Mouse (Mus musculus) gastrocnemius, adult 18-20 months (tissue): ENCODE results near the gene Plekhg6. TPM values are rescaled to one million over a fixed set of nuclear protein-coding genes. Genes with fewer than 3 reads are reported as not detected.

ENCODE experiments used
- DNase-seq: peaks from one replicate; pipeline ENCODE4 v3.0.0; 2021; ENCODE audit warnings: low spot score
- total RNA-seq, 2 experiments: library from RNA; stranded (reverse); gene quantifications; 2 replicates each; pipeline ENCODE4 v1.2.3; 2021

Gene Plekhg6
- total RNA-seq, 2 experiments from 2014 or later: not detected

DNA sequence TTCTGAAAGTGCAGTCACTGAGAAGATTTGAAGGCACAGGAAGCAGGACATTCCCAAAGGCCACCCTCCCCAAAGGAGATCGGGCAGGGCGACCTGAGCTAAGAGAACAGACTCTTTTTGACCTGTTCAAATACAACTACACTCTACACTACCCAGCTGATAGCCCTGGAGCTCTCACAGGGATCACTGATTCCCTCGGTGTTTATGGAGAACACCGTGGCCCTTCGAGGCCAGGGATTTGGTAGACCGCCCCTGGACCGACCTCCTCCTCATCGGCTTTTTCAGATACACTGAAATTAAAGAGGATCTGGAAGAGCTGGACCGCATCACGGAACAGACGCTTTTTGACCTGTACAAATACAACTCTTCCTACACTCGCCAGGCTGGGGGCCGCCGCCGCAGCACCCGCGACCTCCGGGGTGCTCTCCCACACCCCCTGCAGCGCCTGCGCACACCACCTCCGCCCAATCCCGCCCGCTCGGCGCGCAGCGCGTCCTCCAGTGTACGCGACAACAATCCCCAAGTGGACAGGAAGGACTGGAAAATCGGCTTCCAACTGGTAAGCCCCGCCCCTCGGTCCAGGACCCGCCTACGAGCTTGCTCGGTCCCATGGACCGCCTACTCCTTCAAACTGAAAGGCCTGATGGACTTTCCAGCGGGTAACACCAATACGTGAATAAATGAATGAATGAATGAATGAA lies 49.8 kb downstream of the Plekhg6 start:
- DNase-seq: peak; percentile 92

DNA sequence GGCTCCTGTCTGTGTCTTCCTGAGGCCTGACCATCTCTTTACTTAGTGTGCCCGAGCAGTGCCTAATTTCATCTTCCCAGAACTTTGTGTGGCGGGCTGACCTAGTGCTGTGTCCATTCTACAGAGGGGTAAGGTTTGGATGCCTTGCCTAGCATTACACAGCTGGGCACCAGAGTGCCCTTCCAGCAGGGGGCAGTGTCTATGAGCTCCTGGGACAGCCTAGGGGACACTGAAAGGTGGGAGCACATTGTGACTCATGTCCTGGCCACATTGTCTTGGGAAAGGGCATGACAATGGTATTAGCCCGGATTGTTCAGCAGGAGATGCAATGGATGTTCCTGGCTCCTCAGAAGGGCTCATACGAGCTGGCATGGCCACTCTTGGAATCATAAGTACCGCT lies 52.4 kb downstream of the Plekhg6 start:
- peak; percentile 47 for DNase-seq

DNA sequence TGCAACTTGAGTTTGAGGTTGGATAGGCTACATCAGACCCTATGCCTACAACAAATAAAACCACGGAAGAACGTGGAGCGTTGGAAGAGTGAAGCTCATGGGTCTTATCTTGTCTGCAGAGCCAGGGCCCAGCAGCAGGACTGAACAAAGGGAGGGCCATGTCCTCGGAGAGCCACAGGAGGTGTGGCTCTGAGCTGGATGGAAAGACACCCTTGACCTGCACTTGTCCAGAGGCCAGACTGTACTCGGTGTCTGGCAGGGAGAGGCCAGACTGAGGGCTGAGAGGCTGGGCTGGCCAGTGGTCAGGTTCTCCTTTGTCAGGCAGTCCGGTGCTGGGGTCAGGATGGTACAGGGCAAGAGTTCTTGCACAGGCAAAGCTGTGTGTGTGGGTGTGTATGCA lies 55.3 kb downstream of the Plekhg6 start:
- DNase-seq: no peak

DNA sequence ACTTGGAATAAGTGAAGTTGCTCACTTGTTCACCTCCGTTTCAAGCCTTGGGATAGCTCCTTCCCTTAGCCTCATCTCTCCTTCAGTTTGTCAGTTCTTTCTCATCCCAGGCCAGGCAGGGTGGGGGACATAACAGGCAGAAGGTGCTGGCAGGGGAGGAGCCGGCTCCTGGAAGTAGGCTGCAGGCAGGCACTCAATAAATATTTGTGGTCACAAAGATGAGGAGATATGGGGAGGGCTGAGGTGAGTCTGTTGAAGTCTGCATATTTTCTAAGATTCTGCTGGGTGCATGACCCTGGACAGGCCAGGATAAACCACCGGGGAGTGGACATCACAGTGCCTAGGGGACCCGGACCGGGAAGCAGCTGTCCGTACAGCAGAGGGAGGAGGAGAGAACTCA lies 57.0 kb downstream of the Plekhg6 start:
- DNase-seq: no peak

DNA sequence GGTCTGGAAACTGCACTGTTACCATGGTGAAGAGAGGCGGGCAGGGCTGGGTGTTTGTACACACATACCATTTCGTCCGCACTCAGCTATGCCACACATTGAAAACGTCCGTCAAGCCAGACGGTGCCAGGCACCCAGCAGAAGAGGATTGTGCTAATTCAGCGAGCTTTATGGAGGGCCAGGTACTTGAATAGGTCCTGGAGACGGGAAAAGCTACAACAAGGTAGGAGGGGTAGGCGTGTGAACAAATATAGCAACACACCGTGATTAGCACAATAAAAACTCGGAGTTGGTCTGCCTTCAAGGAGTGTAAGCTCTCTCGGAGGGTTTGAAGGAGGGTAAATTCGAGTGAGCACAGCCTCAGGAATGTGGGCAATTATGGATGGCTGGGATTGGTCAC lies 57.8 kb downstream of the Plekhg6 start:
- no peak for DNase-seq

DNA sequence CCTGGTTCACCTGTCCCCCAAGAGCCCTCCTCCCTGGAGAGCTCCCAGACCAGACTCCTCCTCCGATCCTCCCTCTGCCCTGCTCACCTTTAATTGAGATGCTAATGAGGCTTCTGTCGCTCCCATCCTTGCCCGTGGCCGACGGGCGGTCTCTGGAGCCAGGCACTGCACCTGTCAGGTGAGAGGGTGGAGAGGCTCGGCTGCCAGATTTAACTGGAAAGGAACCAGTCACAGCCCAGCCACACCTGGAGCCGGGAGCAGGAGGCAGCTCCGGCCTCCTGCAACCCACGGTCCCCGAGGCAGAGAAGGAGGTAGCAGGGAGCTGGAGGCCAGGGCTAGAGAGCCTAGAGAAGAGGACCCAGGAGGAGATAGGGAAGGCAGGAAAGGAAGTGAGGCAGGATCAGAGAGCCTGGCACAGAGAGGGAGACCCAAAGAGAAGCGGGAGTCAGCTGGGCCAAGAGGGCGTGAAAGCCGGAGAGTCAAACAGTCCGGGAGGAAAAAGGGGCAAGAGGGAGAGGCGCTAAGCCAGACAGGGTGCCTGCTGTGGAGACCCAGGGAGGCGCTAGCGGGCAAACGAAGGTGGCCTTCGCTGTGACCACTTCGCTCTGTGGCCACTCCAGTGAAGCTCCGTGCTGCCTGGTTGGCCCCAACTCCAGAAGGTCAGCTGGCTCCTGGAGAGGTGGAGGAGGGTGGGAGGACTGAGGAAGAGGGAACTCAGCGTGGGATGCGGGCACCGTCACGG lies 59.3 kb downstream of the Plekhg6 start:
- no peak for DNase-seq

DNA sequence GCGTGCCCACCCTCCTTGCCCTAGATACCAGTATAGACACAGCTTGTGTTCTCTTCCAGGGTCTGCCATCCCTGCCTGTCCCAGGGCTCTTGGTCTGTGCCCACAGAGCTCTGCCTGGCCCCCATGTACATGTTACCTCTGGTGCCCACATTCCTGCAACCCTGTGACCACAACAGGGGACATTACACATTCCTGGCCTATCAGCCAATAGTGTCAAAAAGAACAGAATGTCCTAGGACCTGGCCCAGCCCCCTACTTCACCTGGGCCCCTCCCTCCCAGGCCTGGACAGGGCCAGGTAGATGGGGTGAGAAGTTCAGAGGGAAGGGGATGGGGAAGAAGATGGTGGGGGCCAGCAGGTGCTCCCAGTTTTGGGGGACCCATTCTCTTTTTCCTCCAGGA lies 60.3 kb downstream of the Plekhg6 start, which contains the start of gene Scnn1a:
Gene Scnn1a (plus strand): TSS at position 337 of the 400 bp plus-strand sequence.
- DNase-seq: no peak

DNA sequence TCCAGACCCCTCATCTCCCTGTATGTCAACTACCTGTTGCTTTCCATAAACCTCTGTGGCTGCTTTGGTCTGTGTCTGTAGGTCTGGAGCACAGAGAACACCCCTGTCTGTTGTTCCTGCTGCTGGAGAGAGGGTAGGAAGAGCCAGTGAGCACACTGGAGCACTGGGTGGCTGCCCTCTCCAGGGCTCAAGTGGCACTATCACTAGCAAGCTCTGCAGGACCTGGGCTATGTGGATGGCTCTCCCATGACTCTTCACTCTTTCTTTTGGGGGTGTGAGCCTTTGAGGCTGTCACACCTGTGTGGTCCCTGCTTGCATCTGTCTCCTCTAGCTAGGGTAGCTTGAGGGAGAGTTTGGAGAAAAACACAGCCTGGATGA lies 60.7 kb downstream of the Plekhg6 start:
- no peak for DNase-seq

DNA sequence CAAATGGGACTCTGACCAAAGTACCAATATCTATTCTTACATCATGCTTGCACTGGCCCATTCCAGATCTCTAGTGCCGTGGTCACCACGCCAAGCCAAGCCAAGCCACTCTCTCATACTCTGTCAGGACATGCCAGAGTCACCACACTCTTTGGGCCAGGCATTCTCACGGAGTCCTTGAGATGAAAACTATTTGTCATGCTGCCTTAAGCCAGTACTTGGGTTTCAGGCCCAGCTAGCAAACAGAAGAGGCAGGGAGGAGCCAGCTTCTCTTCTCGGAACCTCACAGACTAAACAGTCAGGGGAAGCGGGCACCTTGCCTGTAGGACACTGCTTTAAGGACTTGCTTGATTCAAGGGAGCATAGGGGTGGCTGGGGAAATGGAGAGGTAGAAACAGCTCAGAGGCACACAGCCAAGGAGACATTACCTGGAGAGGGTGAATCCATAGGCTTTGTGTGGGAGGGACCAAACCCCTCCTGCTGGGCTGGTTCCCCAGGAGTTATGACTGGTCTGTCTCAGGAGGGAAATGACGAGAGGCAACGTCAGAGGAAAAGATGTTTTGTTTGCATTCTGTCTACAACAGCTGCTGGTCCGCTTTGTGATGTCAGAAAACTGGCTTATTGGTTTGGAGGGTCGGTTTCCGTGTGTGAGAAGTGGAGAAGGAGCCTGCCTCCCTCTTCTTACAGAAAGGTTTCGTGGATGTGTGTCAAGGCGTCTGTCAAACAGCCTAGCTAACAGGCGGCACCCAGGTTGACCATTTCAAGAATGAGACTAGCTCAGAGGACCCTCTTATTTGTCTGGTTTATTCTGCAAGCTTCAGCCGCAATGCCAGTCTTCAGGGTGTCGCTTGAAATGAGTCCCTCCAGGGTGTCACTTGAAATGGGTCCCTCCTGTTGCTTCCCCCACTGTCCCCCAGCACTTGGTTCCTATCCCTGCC lies 61.3 kb downstream of the Plekhg6 start:
- DNase-seq: no peak

DNA sequence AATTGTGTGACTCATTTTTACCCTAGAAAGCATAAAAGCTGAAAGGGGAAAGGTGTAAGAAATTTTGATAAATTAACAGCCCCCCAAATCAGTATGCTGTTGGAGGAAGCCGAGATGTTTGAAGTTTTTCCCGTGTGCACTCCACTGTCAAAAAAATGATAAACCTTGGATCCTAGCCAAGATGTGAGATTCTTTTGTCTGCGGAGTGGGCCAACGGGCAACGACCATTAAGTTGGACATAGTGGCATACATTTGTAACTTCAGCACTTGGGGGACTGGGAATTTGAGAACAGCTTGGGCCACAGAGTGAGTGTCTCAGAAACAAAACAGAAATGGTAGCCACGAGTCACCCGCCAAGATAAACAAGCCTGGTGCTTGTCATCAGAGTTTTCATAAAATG lies 63.5 kb downstream of the Plekhg6 start:
- no peak for DNase-seq

DNA sequence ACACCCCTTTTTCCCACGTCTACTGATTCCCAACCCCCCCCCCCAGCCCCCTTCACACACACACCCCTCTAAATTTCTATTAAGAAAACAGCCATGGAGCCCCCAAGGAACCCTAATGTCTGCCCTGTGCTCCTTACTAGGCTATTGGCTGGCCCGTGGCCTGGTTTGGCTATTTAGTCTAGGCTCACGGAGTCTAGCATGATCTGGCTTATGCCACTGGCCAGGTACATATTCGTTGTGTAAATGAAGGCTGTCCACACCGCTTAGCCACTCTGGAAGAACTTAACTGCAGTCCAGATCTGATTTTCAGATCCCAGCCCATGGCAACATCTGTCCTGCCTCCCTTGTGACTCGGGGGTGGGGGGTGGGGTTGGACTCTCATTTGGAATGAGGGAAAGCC lies 65.8 kb downstream of the Plekhg6 start:
- DNase-seq: no peak

DNA sequence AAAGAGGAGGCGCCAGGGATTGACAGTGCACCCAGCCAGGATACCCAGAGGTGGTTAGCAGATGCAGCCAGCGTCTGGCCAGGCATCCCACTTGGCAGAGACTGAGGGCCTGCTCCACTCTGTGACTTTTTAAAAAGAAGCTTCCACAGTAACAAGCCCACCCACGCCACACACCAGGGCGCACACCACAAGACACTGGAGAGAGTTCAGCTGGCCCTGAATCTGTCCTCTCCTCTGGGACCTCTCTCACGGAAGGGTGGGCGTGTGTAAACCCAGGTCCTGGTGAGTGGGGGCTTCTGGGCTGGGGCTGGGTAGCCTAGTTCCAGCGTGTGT lies 66.4 kb downstream of the Plekhg6 start:
- no peak for DNase-seq

DNA sequence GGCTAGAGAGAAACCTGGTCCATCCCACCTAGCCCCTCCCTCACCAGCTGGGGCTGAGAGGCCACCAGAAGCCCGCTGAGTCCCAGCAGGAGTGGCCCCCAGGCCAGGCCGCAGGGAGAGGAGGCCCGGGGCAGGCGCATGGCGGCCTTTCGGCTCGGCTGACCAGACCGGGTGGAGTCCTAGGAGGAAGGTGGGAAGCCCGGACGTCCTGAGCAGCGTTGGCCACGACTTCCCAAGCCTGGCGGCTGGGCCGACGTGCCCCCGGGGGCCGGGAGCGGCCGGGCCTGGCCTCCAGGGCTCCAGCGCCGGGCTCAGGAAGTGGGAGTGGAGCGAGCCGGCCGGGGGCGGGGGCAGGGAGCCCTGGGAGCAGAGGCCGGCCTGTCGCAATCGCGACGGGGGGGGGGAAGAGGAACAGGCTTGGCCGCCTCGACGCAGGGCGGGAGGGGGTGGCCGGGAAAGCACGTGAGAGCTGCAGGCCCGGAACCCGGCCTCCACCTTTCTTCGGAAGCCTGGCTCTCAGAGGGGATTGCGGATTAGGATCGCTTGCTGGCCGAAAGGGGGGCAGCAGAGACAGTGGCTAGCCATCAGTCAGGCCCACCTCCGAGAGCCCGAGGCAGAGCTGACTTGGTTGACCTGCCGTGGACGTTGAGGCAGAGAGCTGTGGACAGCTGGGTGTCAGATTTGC lies 66.9 kb downstream of the Plekhg6 start, which contains the start of gene Ltbr:
Gene Ltbr (minus strand): TSS at position 340 of the 685 bp plus-strand sequence.
- DNase-seq: peak; percentile 84

Other genes starting within 250 kb of the Plekhg6 start
- 10 to 100 TPM; 16.3 to 17.7 TPM for gene Nop2, start 248.9 kb downstream of the Plekhg6 start, total RNA-seq
- gene Iffo1, start 235.6 kb downstream of the Plekhg6 start, total RNA-seq: 1 to 10 TPM; 5.8 to 6.3 TPM
- over 10,000 TPM in 1 of 2 experiments, 1,000 to 10,000 TPM in 1; 8,476 to 11,435 TPM for gene Gapdh, start 214.3 kb downstream of the Plekhg6 start, total RNA-seq
- gene Ncapd2, start 189.1 kb downstream of the Plekhg6 start, total RNA-seq: 1 to 10 TPM; 6.5 to 8.2 TPM
- gene Mrpl51, start 189.0 kb downstream of the Plekhg6 start, total RNA-seq: 100 to 1,000 TPM; 212 to 229 TPM
- 10 to 100 TPM; 13.1 to 14.9 TPM for gene Vamp1, start 165.2 kb downstream of the Plekhg6 start, total RNA-seq
- 1 to 10 TPM; 1.9 to 3.0 TPM for gene Tapbpl, start 148.9 kb downstream of the Plekhg6 start, total RNA-seq
- gene Cd27, start 143.8 kb downstream of the Plekhg6 start, total RNA-seq: under 1 TPM; 0.19 to 0.68 TPM
- gene Tuba3a, start 94.8 kb downstream of the Plekhg6 start, total RNA-seq: not detected
- 10 to 100 TPM; 15.3 to 17.7 TPM for gene Ltbr, start 66.9 kb downstream of the Plekhg6 start, total RNA-seq
- gene Scnn1a, start 60.1 kb downstream of the Plekhg6 start, total RNA-seq: under 1 TPM; 0.19 to 0.25 TPM
- 10 to 100 TPM; 16.6 to 24.9 TPM for gene Tnfrsf1a, start 31.4 kb downstream of the Plekhg6 start, total RNA-seq
- 10 to 100 TPM; 18.2 to 26.0 TPM for gene Cd9, start 114.0 kb upstream of the Plekhg6 start, total RNA-seq
- gene Vwf, start 166.0 kb upstream of the Plekhg6 start, total RNA-seq: 10 to 100 TPM; 16.3 to 18.7 TPM